Mouse (Mus musculus) erythroblast, embryonic 14.5 days (primary cell): ENCODE data around the gene Ctbp1. TPM values are rescaled to one million over a fixed set of nuclear protein-coding genes. Genes with fewer than 3 reads are reported as not detected.

Experiments
- H3K27me3 ChIP-seq: 2 replicates; pipeline ENCODE4 v1.6.1; 2012; ENCODE audit warnings: inconsistent platforms; ENCODE audit not compliant: control insufficient read depth
- H3K36me3 ChIP-seq: 2 replicates; pipeline ENCODE4 v1.6.1; 2012; ENCODE audit warnings: mild to moderate bottlenecking, inconsistent platforms; ENCODE audit not compliant: control insufficient read depth
- H3K4me1 ChIP-seq: 2 replicates; pipeline ENCODE4 v1.6.1; 2012; ENCODE audit warnings: inconsistent platforms; ENCODE audit not compliant: control insufficient read depth
- H3K4me3 ChIP-seq: replicated peaks from 2 replicates; pipeline ENCODE3; 2012; ENCODE audit warnings: moderate library complexity, mild to moderate bottlenecking, inconsistent platforms
- H3K9me3 ChIP-seq: 2 replicates; pipeline ENCODE4 v1.6.1; 2012; ENCODE audit warnings: low read length, inconsistent platforms, mixed read lengths; ENCODE audit not compliant: control insufficient read depth
- GATA1 ChIP-seq: IDR thresholded peaks from 2 replicates; pipeline ENCODE4 v1.6.1; 2012; ENCODE audit warnings: low read length, inconsistent platforms, mixed read lengths
- TAL1 ChIP-seq: IDR thresholded peaks from 3 replicates; pipeline ENCODE4 v1.6.1; 2012; ENCODE audit warnings: low read length, inconsistent platforms, mixed read lengths
- polyA plus RNA-seq: library from polyadenylated mRNA; stranded (reverse); fragments of >175 nt; gene quantifications from 2 replicates; pipeline ENCODE4 v1.2.3, GENCODE M21; 2012

Ctbp1 gene
- polyA plus RNA-seq, 1 experiment, result 68.6 TPM

GRCm38 (mm10) chr5:33218746-33219449, 55.9 kb downstream of the Ctbp1 start:
- TF ChIP-seq TAL1 (no peak), GATA1 (no peak)
- H3K27me3 ChIP-seq, result no peaks in the 10 kb centered on the region
- peaks cover 52% of the 10 kb centered on the region for H3K4me1 ChIP-seq
- H3K9me3 ChIP-seq, result no peaks in the 10 kb centered on the region
- H3K36me3 ChIP-seq, result no peaks in the 10 kb centered on the region; the same call in 1 of the 2 replicates
- no peak overlapping the region for H3K4me3 ChIP-seq

GRCm38 (mm10) chr5:33218081-33218480, 56.7 kb downstream of the Ctbp1 start, which contains the start of gene Spon2:
Gene Spon2 (minus strand): TSS chr5:33218455.
- H3K36me3 ChIP-seq, result peaks cover 4% of the 10 kb centered on the region; the same call in 1 of the 2 replicates
- H3K4me1 ChIP-seq, result peaks cover 49% of the 10 kb centered on the region

DNA sequence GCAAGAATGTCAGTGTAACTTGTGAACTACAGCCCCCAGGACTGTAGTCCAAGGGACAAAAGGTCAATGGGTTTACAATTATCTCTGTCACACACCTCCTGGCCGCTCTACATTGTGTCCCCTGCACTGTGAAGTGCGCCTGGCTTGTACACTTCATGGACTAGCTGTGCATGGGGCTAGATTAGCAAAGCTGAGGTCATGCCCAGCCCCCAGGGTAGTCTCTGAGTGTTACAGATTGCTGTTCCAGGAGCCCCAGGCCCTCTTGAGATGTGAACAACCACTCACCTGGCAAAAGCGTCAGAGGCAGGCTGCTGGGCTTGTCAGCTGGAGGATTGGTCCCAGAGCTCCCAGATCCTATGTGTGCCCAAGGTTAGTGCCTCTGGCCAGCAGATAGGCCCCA, 57.1 kb downstream of the Ctbp1 start:
- no peaks in the 10 kb centered on the region for H3K9me3 ChIP-seq
- H3K4me3 ChIP-seq, result peak overlapping the region; percentile 41
- H3K27me3 ChIP-seq, result no peaks in the 10 kb centered on the region
- no peak for TF ChIP-seq TAL1
- no peak for TF ChIP-seq GATA1
- H3K4me1 ChIP-seq, result peaks cover 49% of the 10 kb centered on the region
- H3K36me3 ChIP-seq, result peaks cover 4% of the 10 kb centered on the region; the same call in 1 of the 2 replicates

More at GRCm38 (mm10) chr5:33218081-33218480, 56.7 kb downstream of the Ctbp1 start, which contains the start of gene Spon2:
- peak within 1 kb of the TSS; percentile 41 for H3K4me3 ChIP-seq
- H3K27me3 ChIP-seq, result no peaks in the 10 kb centered on the region
- no peaks in the 10 kb centered on the region for H3K9me3 ChIP-seq
- no peak for TF ChIP-seq GATA1
- TF ChIP-seq TAL1, result no peak

GRCm38 (mm10) chr5:33214723-33215122, 60.1 kb downstream of the Ctbp1 start:
- Histone ChIP-seq H3K27me3 (no peaks in the 10 kb centered on the region), H3K4me1 (peaks cover 36% of the 10 kb centered on the region), H3K4me3 (no peak overlapping the region), H3K36me3 (peaks cover 4% of the 10 kb centered on the region; the same call in 1 of the 2 replicates), H3K9me3 (0 out of 2 replicates have a peak, but pooled peaks cover 3% of the 10 kb centered on the region)
- no peak for TF ChIP-seq TAL1
- TF ChIP-seq GATA1, result no peak

DNA sequence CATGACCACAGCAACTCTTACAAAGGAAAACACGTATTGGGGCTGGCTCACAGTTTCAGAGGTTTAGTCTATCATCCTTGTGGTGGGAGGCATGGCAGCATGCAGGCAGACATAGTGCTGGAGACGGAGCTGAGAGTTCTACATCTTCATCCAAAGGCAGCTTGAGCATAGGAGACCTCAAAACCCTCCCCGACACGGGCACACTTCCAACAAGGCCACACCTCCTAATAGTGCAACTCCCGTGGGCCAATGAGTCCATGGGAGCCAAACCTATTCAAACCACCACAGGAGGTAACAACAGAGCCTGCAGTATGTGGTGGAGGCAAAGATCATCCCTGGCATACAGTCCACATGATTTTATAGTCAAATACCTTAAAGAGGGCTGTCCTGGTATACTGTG, 63.5 kb downstream of the Ctbp1 start:
- H3K4me1 ChIP-seq, result peaks cover 22% of the 10 kb centered on the region
- peaks cover 4% of the 10 kb centered on the region; the same call in 1 of the 2 replicates for H3K36me3 ChIP-seq
- H3K4me3 ChIP-seq, result no peak overlapping the region
- no peaks in the 10 kb centered on the region for H3K27me3 ChIP-seq
- TF ChIP-seq GATA1 (no peak), TAL1 (no peak)
- 0 out of 2 replicates have a peak, but pooled peaks cover 3% of the 10 kb centered on the region for H3K9me3 ChIP-seq

DNA sequence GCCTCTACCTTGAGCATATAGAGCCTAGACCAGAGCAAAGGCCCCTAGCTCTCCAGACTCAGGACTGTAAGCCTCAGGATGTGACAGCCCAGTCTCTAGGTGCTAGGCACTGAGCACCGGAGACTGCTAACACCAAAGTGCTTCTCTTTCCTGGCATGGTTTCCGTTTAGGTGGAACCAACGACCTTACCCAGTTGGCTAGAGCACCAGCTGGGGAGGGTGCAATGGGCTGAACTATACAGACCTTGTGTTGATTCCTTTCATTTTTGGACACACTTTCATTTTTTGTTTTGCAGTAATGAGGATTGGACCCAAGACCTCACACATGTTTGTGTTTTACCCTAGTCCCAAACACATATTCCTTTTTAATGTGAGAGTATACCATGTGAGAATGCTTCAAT, 64.3 kb downstream of the Ctbp1 start:
- H3K36me3 ChIP-seq, result peaks cover 4% of the 10 kb centered on the region; the same call in 1 of the 2 replicates
- H3K4me1 ChIP-seq, result peaks cover 22% of the 10 kb centered on the region
- H3K4me3 ChIP-seq, result no peak overlapping the region
- 0 out of 2 replicates have a peak, but pooled peaks cover 3% of the 10 kb centered on the region for H3K9me3 ChIP-seq
- TF ChIP-seq GATA1 (no peak), TAL1 (no peak)
- no peaks in the 10 kb centered on the region for H3K27me3 ChIP-seq

- peaks cover 39% of the 10 kb centered on the region for H3K4me1 ChIP-seq
- H3K36me3 ChIP-seq, result peaks cover 3% of the 10 kb centered on the region; the same call in 1 of the 2 replicates
- 0 out of 2 replicates have a peak, but pooled peaks cover 3% of the 10 kb centered on the region for H3K9me3 ChIP-seq
- no peak for TF ChIP-seq TAL1
- TF ChIP-seq GATA1, result no peak
- no peaks in the 10 kb centered on the region for H3K27me3 ChIP-seq
- H3K4me3 ChIP-seq, result no peak overlapping the region
Observed at GRCm38 (mm10) chr5:33208533-33209245, 66.1 kb downstream of the Ctbp1 start.

DNA sequence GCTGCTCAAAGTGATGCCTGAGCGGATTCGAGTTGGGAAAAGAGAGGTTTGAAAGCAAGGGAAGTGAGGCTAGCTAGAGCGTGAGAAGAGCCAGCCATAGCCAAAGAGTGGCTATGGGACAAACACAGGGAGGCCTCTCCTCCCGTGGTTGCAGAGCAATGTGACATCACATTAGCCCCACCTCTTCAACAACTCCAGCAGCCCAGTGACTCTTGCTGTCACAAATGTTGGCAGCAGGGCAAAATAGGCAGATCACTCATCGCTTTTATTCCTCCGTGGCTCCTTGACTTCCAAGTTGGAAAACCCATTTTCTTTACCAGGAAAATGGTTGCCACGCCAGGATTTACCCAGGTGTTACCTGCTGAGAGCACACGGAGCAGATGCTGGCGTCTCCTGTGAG, 67.7 kb downstream of the Ctbp1 start:
- H3K4me3 ChIP-seq, result no peak overlapping the region
- no peak for TF ChIP-seq GATA1
- no peak for TF ChIP-seq TAL1
- no peaks in the 10 kb centered on the region for H3K27me3 ChIP-seq
- H3K4me1 ChIP-seq, result peaks cover 43% of the 10 kb centered on the region
- no peaks in the 10 kb centered on the region for H3K36me3 ChIP-seq
- 0 out of 2 replicates have a peak, but pooled peaks cover 3% of the 10 kb centered on the region for H3K9me3 ChIP-seq

DNA sequence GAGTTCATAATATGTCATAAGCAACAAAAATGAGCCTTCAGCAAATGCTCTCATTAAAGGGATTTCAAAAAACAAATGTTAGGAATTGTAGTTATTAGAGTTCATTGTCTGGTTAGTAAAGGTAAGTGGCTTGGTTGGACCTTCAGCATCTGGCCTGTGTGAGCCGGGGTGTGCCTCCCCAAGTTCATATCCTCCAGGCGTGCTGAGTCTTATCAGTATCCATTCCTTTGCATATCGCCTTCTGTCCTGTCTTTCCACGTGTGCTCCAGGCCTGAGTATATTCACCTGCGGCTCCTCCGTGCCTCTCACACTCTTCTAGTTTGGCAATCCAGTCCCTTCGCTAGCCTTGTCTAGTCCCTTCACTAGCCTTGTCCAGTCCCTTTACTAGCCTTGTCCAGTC, 68.5 kb downstream of the Ctbp1 start:
- H3K4me1 ChIP-seq, result peaks cover 43% of the 10 kb centered on the region
- no peak for TF ChIP-seq GATA1
- TF ChIP-seq TAL1, result no peak
- H3K27me3 ChIP-seq, result no peaks in the 10 kb centered on the region
- H3K9me3 ChIP-seq, result 0 out of 2 replicates have a peak, but pooled peaks cover 2% of the 10 kb centered on the region
- H3K4me3 ChIP-seq, result no peak overlapping the region
- no peaks in the 10 kb centered on the region for H3K36me3 ChIP-seq
